Mouse (Mus musculus) limb, embryonic 12.5 days (tissue): Measurements from ENCODE around the gene Nlrp9b. TPM values are rescaled to one million over a fixed set of nuclear protein-coding genes. Genes with fewer than 3 reads are reported as not detected.

Experiments used
- polyA plus RNA-seq: library from polyadenylated mRNA; unstranded; fragments of >200 nt; fragmentation: Nextera tagmentation; extraction: Ambion mirVana; gene quantifications from 2 replicates; pipeline ENCODE4 v1.2.1, GENCODE M21; 2016

Nlrp9b gene
- polyA plus RNA-seq, 1 experiment from 2014 or later, result not detected

Other genes starting within 250 kb of the Nlrp9b start
- 65.0 and 74.9 TPM in 2 replicates for gene Nectin2, start 241.0 kb upstream of the Nlrp9b start, polyA plus RNA-seq
- gene Bcam, start 220.4 kb upstream of the Nlrp9b start, polyA plus RNA-seq, result 59.7 and 63.3 TPM in 2 replicates
- 2.8 and 3.1 TPM in 2 replicates for gene Cblc, start 194.7 kb upstream of the Nlrp9b start, polyA plus RNA-seq
- 0.54 and 0.82 TPM in 2 replicates for gene Bcl3, start 168.7 kb upstream of the Nlrp9b start, polyA plus RNA-seq
- gene Gm19345, start 139.5 kb upstream of the Nlrp9b start, polyA plus RNA-seq, result 0.43 TPM in 1 of 2 replicates, not detected in the other
- not detected in 2 replicates for gene Ceacam16, start 130.2 kb upstream of the Nlrp9b start, polyA plus RNA-seq
- gene Ceacam19, start 103.5 kb upstream of the Nlrp9b start, polyA plus RNA-seq, result not detected in 2 replicates
- 7.5 and 8.1 TPM in 2 replicates for gene Pvr, start 70.3 kb upstream of the Nlrp9b start, polyA plus RNA-seq
- gene Igsf23, start 40.7 kb upstream of the Nlrp9b start, polyA plus RNA-seq, result 0.14 TPM in 1 of 2 replicates, not detected in the other
- not detected in 2 replicates for gene Ceacam20, start 26.1 kb upstream of the Nlrp9b start, polyA plus RNA-seq
- not detected in 2 replicates for gene Vmn1r91, start 108.2 kb downstream of the Nlrp9b start, polyA plus RNA-seq
- not detected in 2 replicates for gene Gm16442, start 131.1 kb downstream of the Nlrp9b start, polyA plus RNA-seq
- gene Vmn1r93, start 147.6 kb downstream of the Nlrp9b start, polyA plus RNA-seq, result not detected in 2 replicates
- not detected in 2 replicates for gene Vmn1r94, start 176.9 kb downstream of the Nlrp9b start, polyA plus RNA-seq
- gene Vmn1r95, start 202.2 kb downstream of the Nlrp9b start, polyA plus RNA-seq, result not detected in 2 replicates
- not detected in 2 replicates for gene Gm6164, start 214.1 kb downstream of the Nlrp9b start, polyA plus RNA-seq
- not detected in 2 replicates for gene Gm4498, start 242.4 kb downstream of the Nlrp9b start, polyA plus RNA-seq